Mouse (Mus musculus) heart, postnatal 0 days (tissue): ENCODE measurements at regions not wholly inside any gene's neighbourhood (a gene's known extent, or its start where the extent isn't known, plus 50 kb on each side); places are given as distances from the start of the nearest gene placed in this dataset.

Source experiments
- CTCF ChIP-seq: IDR thresholded peaks from 2 replicates; pipeline ENCODE4 v1.5.1; 2016; ENCODE audit warnings: antibody characterized with exemption, control low read depth, low read depth
- EP300 ChIP-seq: IDR thresholded peaks from 2 replicates; pipeline ENCODE4 v1.6.1; 2016; ENCODE audit warnings: antibody characterized with exemption, low read depth

DNA sequence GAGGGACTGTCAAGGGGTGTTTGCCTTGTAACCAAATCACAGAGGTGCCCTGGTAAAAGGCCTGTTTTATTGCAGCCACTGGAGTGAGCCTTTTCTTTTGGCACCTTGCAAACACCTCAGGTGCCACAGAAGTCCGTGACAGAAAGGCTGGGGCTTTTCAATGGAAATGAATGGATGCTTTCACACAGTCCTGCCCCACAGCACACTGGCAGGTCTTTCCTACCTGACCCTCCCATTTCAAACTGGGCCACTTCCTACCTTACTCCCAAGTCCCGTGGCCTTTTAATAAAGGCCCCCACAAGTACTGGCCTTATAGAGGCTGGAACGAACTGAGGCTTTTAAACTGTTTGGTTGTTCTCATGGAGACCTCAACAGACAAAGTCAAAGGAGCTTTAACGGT, 453.1 kb upstream of the Mki67 start:
- TF ChIP-seq CTCF (no peak), EP300 (no peak)
